Mouse (Mus musculus): ENCODE results near the gene Gm13305.
"Not testable (repeated sequence)": the region's sequence is repeated elsewhere in the genome, so short reads cannot be mapped to it uniquely, and the experiment has no call there.

Gene Gm13305

DNA sequence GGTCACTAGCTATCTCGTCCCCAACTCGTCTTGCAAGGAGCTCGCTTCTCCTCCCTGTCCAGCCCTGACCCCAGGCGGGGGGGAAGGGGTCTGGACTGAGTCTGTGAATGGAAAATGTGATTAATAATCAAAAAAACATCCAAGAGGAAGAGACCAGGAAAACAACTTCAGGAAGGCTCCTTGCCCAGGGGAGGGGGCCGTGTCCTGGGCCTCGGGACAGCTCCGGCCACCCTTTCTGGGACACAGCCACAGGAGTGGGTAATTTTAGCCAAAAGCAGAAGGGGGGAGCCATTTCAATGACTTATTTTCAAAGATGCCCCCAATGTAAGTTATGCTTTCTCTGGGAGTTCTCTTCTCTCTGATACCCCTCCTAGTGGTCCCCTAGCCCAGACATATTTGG is at the start of gene Gm13305:
Gene Gm13305 (minus strand): TSS at position 101 of the 400 bp plus-strand sequence.
- in situ Hi-C loops (cut with MboI, MseI) = loop anchor here (10.0 kb wide), 1 partner anchor 404 kb away; no protein-coding TSS in a partner anchor

DNA sequence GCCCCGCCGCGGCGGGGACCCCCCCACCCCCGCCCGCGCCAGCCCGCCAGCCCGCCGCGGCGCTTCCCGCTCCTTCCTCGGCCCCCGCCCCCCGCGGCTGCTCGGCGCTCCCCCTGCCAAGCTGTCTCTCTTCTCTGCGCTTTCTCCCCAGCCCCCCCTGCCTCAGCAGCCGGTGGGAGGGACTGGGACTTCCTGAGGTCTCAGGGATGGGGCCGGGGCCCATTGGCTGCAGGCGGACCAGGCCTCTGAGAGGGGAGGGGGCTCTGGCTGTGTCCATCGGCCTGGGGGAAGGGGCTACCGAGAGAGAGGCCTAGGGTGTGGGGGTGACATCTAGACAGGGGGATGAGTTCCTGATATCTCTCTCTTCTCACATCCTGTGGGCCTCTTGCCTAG is 16.6 kb upstream of the Gm13305 start:
- in situ Hi-C loops (cut with MboI, MseI) = not testable (repeated sequence)

DNA sequence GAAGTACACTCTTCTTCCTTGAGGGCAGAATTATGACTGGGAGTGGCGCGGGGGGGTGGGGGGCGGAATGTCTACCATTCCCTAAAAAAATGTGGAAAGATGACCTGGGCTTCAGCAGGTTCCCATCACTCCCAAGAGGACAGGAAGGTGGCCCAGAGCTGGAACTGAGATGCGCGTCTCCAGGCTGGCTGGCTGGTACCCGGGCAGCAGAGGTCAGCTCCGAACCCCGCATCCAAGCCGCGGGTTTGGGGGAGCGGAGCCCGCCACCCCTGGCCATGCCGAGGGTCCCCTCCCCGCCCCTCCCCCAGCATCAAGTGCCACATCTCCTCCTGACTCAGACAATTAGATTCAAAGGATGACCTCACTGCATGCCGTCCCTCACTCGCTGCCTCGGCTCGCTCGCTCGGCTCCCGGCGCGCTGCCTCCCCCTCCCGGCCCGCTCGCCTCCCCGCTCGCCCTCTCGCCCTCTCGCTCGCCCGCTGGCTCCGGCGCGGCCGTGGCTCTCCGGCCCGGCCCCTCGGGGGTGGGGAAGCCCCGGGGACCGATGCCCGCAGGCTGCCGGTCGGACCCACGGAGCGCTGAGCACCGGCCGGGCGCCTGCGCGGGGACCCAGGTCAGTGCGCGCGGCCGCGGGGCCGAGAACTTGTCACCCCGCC is 16.0 kb upstream of the Gm13305 start:
- in situ Hi-C loops (cut with MboI, MseI) = not testable (repeated sequence)

DNA sequence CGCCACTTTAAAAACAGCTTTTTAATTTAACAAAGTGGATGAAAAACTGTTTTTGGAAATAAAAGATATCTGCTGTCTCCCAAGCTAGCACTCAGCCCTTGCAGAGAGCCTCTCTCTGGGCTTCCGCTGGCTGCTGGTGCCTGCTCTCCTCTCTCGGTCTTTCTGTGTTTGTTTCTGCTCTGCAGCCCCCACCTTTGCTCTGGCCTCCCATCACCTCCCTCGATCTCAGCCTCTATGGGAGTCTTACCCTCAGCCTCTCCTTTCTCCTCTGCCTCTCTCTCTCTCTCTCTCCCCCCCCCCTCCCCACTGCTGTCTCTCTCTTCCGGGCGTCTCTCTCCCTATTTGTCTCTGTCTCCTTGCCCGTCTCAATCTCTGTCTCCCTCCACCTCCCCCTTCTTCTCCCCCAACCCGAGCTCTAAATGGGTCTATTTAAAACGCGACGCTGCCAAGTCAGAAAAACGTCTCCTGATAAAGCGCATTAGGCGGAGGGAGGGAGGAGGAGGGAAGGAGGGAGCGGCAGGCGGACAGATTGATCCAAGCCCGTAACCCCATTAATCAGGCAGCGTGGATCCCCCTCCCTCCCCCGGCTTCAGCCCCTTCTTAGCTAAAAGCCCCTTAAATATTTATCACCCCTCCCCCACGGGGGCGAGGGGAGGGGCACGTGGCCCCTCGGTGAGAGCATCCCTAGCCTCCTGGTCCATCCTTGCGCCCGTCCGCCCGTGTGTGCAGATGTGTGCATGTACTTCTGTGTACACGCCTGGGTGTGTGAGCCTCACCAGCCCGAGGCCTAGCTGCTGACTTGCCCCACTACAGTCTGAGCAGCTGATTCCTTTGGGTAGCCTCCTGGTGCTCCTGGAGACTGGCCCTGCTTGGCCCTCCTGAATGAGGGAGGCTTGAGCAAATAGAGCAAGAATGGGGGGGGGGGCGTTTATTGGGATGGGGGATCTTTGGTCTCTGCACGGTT is 15.1 kb upstream of the Gm13305 start:
- in situ Hi-C loops (cut with MboI, MseI) = not testable (repeated sequence)

DNA sequence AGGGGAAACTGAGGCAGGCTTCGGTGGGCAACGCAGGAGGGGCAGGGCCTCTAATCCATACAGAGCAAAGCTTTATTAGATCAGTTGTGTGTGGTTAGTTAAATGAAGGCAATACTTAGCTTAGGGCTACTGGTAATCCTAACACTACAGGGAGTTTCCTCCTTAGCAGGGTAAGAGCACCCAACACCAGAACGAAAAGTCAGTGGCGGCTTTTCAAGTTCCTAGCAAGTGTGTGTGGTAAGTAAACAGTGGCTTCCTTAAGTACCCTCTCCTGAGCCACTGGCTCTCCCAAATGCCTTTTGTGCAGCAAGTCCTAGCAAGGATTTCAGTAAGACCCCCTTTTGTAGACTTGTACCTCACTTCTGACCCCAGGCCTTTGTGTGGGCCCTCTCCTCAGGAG is 9.8 kb upstream of the Gm13305 start:
- in situ Hi-C loops (cut with MboI, MseI) = not testable (repeated sequence)

DNA sequence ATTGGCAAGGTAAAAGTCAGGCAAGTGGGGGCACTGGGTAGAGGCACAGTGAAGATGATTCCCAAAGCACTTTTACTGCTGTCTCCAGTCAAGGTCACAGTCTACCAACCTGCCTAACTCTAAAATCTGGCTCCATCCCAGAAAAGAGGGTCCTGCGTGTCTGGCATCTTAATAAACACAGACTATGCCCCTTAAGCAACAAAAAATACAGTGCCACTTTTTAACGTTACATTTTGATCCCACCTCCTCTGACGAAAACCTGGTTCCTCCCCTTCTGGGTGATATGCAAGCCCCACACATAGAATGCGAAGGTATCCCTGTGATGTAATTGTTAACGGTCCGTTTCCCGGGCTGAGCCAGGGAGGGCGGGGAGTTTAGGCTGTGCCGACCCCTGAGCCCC is 15.3 kb downstream of the Gm13305 start, which contains the start of gene Gm13306:
Gene Gm13306 (plus strand): TSS at position 301 of the 400 bp plus-strand sequence.
- in situ Hi-C loops (cut with MboI, MseI) = not testable (repeated sequence)

DNA sequence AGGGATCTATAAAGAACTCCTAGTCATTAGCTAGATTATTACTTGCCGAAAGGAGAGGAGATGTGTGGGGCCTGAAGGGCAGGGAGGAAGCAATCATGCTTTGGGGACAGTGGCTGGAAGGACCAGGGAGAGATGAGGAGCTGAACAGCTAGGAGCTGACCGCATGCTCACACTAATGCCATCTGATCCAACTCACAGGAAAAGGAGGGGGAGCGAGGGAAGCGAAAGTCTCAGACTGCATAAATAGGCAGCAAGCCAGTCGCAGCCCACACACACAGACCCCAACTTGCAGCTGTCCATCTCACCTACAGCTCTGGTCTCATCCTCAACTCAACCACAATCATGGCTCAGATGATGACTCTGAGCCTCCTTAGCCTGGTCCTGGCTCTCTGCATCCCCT is 53.9 kb downstream of the Gm13305 start, which contains the start of gene Gm13304:
Gene Gm13304 (plus strand): TSS at position 301 of the 400 bp plus-strand sequence.
- in situ Hi-C loops (cut with MboI, MseI) = not testable (repeated sequence)
